Mouse (Mus musculus) lung, adult 2 months (tissue): ENCODE results near the gene Ccdc114.

Source experiments
- CTCF ChIP-seq: fragments of 200-500 bp; IDR thresholded peaks from 2 replicates; pipeline ENCODE4 v1.5.1; 2011; ENCODE audit warnings: mild to moderate bottlenecking, low read length, control low read depth; ENCODE audit not compliant: insufficient read depth
- POLR2A ChIP-seq: fragments of 200-500 bp; IDR thresholded peaks from 2 replicates; pipeline ENCODE4 v1.6.1; 2011; ENCODE audit warnings: low read depth, mild to moderate bottlenecking, control low read depth, low read length, borderline replicate concordance; ENCODE audit errors: extremely low read depth

DNA sequence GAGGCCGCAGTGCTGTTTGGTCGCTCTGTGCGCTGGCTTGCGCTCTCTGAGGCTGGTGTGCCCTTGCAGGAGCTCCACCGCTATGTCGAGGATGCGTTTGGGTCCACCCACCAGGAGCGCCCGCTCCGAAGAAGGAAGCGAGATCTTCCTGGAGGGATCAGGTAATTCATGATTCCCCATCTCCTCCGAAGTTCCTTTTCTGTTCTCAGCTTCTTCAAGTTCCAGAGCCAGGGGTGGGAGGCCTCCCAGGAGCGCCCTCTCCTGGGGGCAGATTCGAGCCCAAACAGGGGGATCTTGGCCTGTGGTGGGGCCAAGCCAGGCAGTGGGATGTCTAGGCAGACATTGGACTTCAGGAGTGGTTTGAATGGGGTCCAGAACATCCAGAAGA, 551 bp downstream of the Ccdc114 start:
- TF ChIP-seq CTCF (no peak), POLR2A (no peak)
